Mouse (Mus musculus): ENCODE measurements around the gene Sugp2. TPM values are rescaled to one million over a fixed set of nuclear protein-coding genes. Genes with fewer than 3 reads are reported as not detected.
A peak's percentile ranks its signal among the peaks of the same experiment; 100 is the strongest.

The Sugp2 gene
- polyA plus RNA-seq, 1 experiment from 2014 or later: 75.8 TPM

GRCm38 (mm10) chr8:70323716-70324115, 89.7 kb downstream of the Sugp2 start:
- no peak overlapping the region for H3K4me2 ChIP-seq (replicated peaks)
- H3K9me3 ChIP-seq (replicated peaks): no peaks in the 10 kb centered on the region
- H3K36me3 ChIP-seq: peaks cover 49% of the 10 kb centered on the region
- 91% methylated on average over 3 of the region's 3 CpGs for WGBS
- H3K27ac ChIP-seq: no peak overlapping the region
- 0 out of 2 replicates have a peak, but pooled peaks cover 2% of the 10 kb centered on the region for H3K27me3 ChIP-seq
- no peak for ATAC-seq (ENCODE audit: low FRiP score)
- H3K4me3 ChIP-seq: no peak overlapping the region
- no peaks in the 10 kb centered on the region for H3K4me1 ChIP-seq
- no peak overlapping the region for H3K9ac ChIP-seq

DNA sequence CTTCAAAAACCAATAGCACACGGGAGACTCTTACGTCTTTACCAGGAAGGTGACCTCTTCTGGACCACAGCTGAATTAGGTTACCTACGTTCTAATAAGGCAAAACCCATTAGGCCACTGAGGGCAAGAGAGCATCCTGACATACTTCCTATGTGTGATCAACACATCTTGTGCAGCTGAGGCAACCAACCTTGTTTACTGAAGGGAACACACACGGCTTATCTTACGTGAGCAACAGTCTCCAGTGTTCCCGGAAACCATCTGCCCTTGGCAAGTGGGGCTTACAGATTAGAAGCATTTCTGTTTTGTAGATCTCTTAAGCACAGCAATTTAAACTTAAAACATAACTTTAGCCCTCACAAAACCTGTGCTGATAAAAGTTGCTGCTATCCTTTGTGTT, 93.5 kb downstream of the Sugp2 start:
- no peak for ATAC-seq (ENCODE audit: low FRiP score)
- 92% methylated on average over 6 of the region's 6 CpGs for WGBS
- peaks cover 62% of the 10 kb centered on the region for H3K36me3 ChIP-seq

GRCm38 (mm10) chr8:70329124-70329834, 95.3 kb downstream of the Sugp2 start, which contains the start of gene Gdf1:
Gene Gdf1, plus strand, starts transcription at chr8:70329817.
- peak within 1 kb of the TSS; percentile 57 for H3K27ac ChIP-seq
- ATAC-seq (ENCODE audit: low FRiP score): no peak
- 22% methylated on average over 14 of the region's 14 CpGs for WGBS

More for the DNA sequence above, 93.5 kb downstream of the Sugp2 start:
- H3K27ac ChIP-seq: no peak overlapping the region
- no peak overlapping the region for H3K9ac ChIP-seq
- peaks cover 31% of the 10 kb centered on the region for H3K4me1 ChIP-seq
- no peak overlapping the region for H3K4me3 ChIP-seq
- no peaks in the 10 kb centered on the region for H3K9me3 ChIP-seq (replicated peaks)
- H3K27me3 ChIP-seq: peaks cover 26% of the 10 kb centered on the region
- H3K4me2 ChIP-seq (replicated peaks): no peak overlapping the region

More at GRCm38 (mm10) chr8:70329124-70329834, 95.3 kb downstream of the Sugp2 start, which contains the start of gene Gdf1:
- Histone ChIP-seq H3K9me3 (replicated peaks) (no peaks in the 10 kb centered on the region), H3K4me3 (peak within 1 kb of the TSS; percentile 13), H3K36me3 (peaks cover 66% of the 10 kb centered on the region), H3K4me1 (peaks cover 31% of the 10 kb centered on the region), H3K27me3 (peaks cover 26% of the 10 kb centered on the region), H3K4me2 (replicated peaks) (peak within 1 kb of the TSS; percentile 38), H3K9ac (peak within 1 kb of the TSS; percentile 18; the same call in 1 of the 2 replicates)

Other genes starting within 250 kb of the Sugp2 start
- 53.1 and 54.8 TPM in 2 replicates for gene Gatad2a, start 237.8 kb upstream of the Sugp2 start, polyA plus RNA-seq (2016; fragmentation: Nextera tagmentation; extraction: Ambion mirVana)
- 73.5 and 76.0 TPM in 2 replicates for gene Mau2, start 191.5 kb upstream of the Sugp2 start, polyA plus RNA-seq (2016; fragmentation: Nextera tagmentation; extraction: Ambion mirVana)
- 53.7 and 56.0 TPM in 2 replicates for gene Sugp1, start 191.4 kb upstream of the Sugp2 start, polyA plus RNA-seq (2016; fragmentation: Nextera tagmentation; extraction: Ambion mirVana)
- gene Tm6sf2, start 161.3 kb upstream of the Sugp2 start, polyA plus RNA-seq (2016; fragmentation: Nextera tagmentation; extraction: Ambion mirVana): 1.0 and 2.2 TPM in 2 replicates
- gene Hapln4, start 150.8 kb upstream of the Sugp2 start, polyA plus RNA-seq (2016; fragmentation: Nextera tagmentation; extraction: Ambion mirVana): 0.34 and 0.81 TPM in 2 replicates
- gene Ncan, start 113.4 kb upstream of the Sugp2 start, polyA plus RNA-seq (2016; fragmentation: Nextera tagmentation; extraction: Ambion mirVana): 92.0 and 107 TPM in 2 replicates
- gene Nr2c2ap, start 102.9 kb upstream of the Sugp2 start, polyA plus RNA-seq (2016; fragmentation: Nextera tagmentation; extraction: Ambion mirVana): 24.7 and 27.2 TPM in 2 replicates
- gene Rfxank, start 95.1 kb upstream of the Sugp2 start, polyA plus RNA-seq (2016; fragmentation: Nextera tagmentation; extraction: Ambion mirVana): 17.0 and 21.0 TPM in 2 replicates
- gene Borcs8, start 94.7 kb upstream of the Sugp2 start, polyA plus RNA-seq (2016; fragmentation: Nextera tagmentation; extraction: Ambion mirVana): 38.2 and 42.1 TPM in 2 replicates
- 0.32 and 0.70 TPM in 2 replicates for gene Mef2b, start 94.5 kb upstream of the Sugp2 start, polyA plus RNA-seq (2016; fragmentation: Nextera tagmentation; extraction: Ambion mirVana)
- gene Tmem161a, start 61.9 kb upstream of the Sugp2 start, polyA plus RNA-seq (2016; fragmentation: Nextera tagmentation; extraction: Ambion mirVana): 43.9 and 47.9 TPM in 2 replicates
- gene Slc25a42, start 21.9 kb upstream of the Sugp2 start, polyA plus RNA-seq (2016; fragmentation: Nextera tagmentation; extraction: Ambion mirVana): 4.3 and 5.3 TPM in 2 replicates
- 48.4 and 49.2 TPM in 2 replicates for gene Armc6, start 240 bp downstream of the Sugp2 start, polyA plus RNA-seq (2016; fragmentation: Nextera tagmentation; extraction: Ambion mirVana)
- 80.7 and 81.1 TPM in 2 replicates for gene Homer3, start 48.6 kb downstream of the Sugp2 start, polyA plus RNA-seq (2016; fragmentation: Nextera tagmentation; extraction: Ambion mirVana)
- gene Ddx49, start 68.3 kb downstream of the Sugp2 start, polyA plus RNA-seq (2016; fragmentation: Nextera tagmentation; extraction: Ambion mirVana): 49.9 and 50.8 TPM in 2 replicates
- 216 and 260 TPM in 2 replicates for gene Cope, start 68.3 kb downstream of the Sugp2 start, polyA plus RNA-seq (2016; fragmentation: Nextera tagmentation; extraction: Ambion mirVana)
- 16.3 and 17.8 TPM in 2 replicates for gene Cers1, start 81.5 kb downstream of the Sugp2 start, polyA plus RNA-seq (2016; fragmentation: Nextera tagmentation; extraction: Ambion mirVana)
- gene Gdf1, start 95.6 kb downstream of the Sugp2 start, polyA plus RNA-seq (2016; fragmentation: Nextera tagmentation; extraction: Ambion mirVana): 2.2 and 4.4 TPM in 2 replicates
- 34.2 and 34.3 TPM in 2 replicates for gene Upf1, start 119.1 kb downstream of the Sugp2 start, polyA plus RNA-seq (2016; fragmentation: Nextera tagmentation; extraction: Ambion mirVana)
- 1.2 and 3.0 TPM in 2 replicates for gene Comp, start 139.3 kb downstream of the Sugp2 start, polyA plus RNA-seq (2016; fragmentation: Nextera tagmentation; extraction: Ambion mirVana)
- gene Crtc1, start 205.4 kb downstream of the Sugp2 start, polyA plus RNA-seq (2016; fragmentation: Nextera tagmentation; extraction: Ambion mirVana): 24.6 and 27.1 TPM in 2 replicates
- 22.2 and 23.9 TPM in 2 replicates for gene Klhl26, start 242.7 kb downstream of the Sugp2 start, polyA plus RNA-seq (2016; fragmentation: Nextera tagmentation; extraction: Ambion mirVana)